Mouse (Mus musculus) adrenal gland, postnatal 36 days (tissue): ENCODE measurements around the gene Olfr341. TPM values are rescaled to one million over a fixed set of nuclear protein-coding genes. Genes with fewer than 3 reads are reported as not detected.

Experiments
- DNase-seq, 2 experiments: peaks; one replicate each; pipeline ENCODE4 v3.0.0; 2021; ENCODE audit warnings: mixed read lengths in 1 of 2
- long read RNA-seq, 2 experiments: library from polyadenylated mRNA; stranded (forward); transcript quantifications; one replicate each; pipeline ENCODE4 v2.0.0; 2021; ENCODE audit warnings: borderline sequencing depth in 2 of 2
- total RNA-seq, 2 experiments: library from RNA; stranded (reverse); gene quantifications; 2 replicates each; pipeline ENCODE4 v1.2.3; 2021

Olfr341 gene
- not detected for total RNA-seq
- long read RNA-seq, experiment 1 = 0 reads
- long read RNA-seq, experiment 2 = 0 reads

DNA sequence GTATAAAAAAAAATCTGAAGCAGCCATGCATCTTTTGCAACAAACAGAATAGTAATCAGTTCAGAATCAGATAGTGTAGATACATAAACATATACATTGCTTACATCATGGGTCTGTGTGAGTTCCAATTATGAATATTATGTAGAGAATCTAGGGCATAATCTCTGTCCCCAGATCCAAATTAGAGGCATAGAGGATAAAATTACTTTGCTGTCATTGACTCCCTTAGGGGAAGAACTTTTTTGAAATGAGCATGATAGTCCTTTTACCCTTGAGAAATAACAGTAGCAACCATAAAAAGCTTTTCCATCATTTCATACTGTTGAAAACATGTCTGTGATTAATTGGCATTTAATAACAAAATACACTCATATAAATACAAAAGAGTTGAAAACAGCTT, at the start of gene Olfr341:
Gene Olfr341 (minus strand): TSS at position 101 of the 400 bp plus-strand sequence.
- no peak for DNase-seq

DNA sequence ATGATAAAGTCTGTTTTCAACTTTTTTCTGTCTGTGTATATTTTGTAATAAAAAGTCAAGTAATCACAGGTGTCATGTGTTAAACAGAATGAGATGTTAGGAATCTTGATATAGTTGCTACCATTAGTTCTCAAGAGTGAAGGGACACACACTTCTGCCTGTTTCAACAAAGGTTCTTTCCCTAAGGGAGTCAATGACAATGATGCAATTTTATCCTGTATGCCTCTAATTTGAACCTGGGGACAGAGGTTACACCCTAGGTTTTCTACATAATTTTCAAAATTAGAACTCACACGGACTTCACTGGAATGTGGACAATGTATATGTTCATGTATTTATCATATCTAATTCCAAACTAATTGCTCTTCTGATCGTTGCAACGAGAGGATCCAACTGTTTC, 42.4 kb upstream of the Olfr341 start, which contains the start of gene Olfr342:
Gene Olfr342 (plus strand): TSS at position 301 of the 400 bp plus-strand sequence.
- DNase-seq = no peak

DNA sequence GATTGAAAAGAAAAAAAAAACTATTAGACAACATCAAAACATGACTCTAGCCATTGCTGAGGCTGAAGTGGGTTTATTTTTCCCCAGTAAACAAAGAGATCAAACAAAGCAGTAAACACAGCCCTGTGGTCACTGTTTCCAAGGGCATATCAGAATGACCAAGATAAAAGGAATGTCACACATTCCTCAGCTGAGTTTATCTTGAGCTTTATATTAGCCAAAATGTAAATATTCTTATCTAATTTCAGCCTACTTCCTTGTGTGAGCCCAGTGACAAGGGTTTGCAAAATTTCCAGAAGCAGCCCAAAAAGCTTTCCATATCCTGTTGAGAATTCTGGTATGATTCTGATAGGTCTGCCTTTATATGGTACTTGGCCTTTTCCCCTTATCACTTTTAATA, 8.6 kb downstream of the Olfr341 start:
- DNase-seq = no peak

DNA sequence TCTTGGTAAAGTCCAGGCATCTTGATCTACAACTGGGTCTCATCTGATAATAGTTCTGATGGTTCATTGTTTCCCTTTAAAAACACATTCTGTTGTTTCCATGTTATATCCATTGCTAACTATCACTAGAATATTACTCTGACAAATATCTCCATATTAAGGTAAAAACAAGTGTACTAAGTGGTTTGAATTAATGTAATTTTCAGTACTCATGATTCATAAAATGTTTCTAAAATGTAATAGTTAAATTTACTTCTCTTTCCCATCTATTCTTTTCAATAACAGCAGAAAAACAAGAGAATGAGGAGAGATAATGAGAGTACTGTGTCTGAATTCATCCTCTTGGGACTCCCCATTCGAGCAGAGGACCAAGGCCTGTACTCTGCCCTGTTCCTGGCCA, 30.0 kb downstream of the Olfr341 start, which contains the start of gene Olfr340:
Gene Olfr340 (plus strand): TSS at position 301 of the 400 bp plus-strand sequence.
- no peak for DNase-seq

Other genes with a start within 250 kb of the Olfr341 start
- gene Olfr338, start 108.9 kb downstream of the Olfr341 start, total RNA-seq = not detected
- not detected for gene Olfr339, start 63.5 kb downstream of the Olfr341 start, total RNA-seq
- not detected for gene Olfr340, start 29.9 kb downstream of the Olfr341 start, total RNA-seq
- not detected for gene Olfr342, start 42.5 kb upstream of the Olfr341 start, total RNA-seq
- gene Olfr344, start 84.2 kb upstream of the Olfr341 start, total RNA-seq = not detected
- gene Olfr345, start 157.6 kb upstream of the Olfr341 start, total RNA-seq = not detected
- gene Olfr346, start 203.3 kb upstream of the Olfr341 start, total RNA-seq = not detected
- not detected for gene Olfr347, start 249.4 kb upstream of the Olfr341 start, total RNA-seq